Mouse (Mus musculus) bone marrow, adult 2 months (tissue): ENCODE results near the gene Asphd2. TPM values are rescaled to one million over a fixed set of nuclear protein-coding genes. Genes with fewer than 3 reads are reported as not detected.
"Not testable (repeated sequence)": the region's sequence is repeated elsewhere in the genome, so short reads cannot be mapped to it uniquely, and the experiment has no call there.

Source experiments
- H3K27ac ChIP-seq: fragments of 200-500 bp; 2 replicates; pipeline ENCODE4 v1.5.1; 2012; ENCODE audit warnings: low read depth, mild to moderate bottlenecking, control low read depth, inconsistent platforms, low read length; ENCODE audit not compliant: control insufficient read depth, poor library complexity, insufficient read depth
- H3K4me1 ChIP-seq: fragments of 200-500 bp; 2 replicates; pipeline ENCODE4 v1.6.1; 2011; ENCODE audit warnings: low read length; ENCODE audit not compliant: control insufficient read depth, insufficient read depth
- H3K4me3 ChIP-seq: fragments of 200-500 bp; replicated peaks from 2 replicates; pipeline ENCODE3; 2011; ENCODE audit warnings: mild to moderate bottlenecking, low read depth, low read length, control low read depth; ENCODE audit not compliant: control insufficient read depth
- CTCF ChIP-seq: fragments of 200-500 bp; IDR thresholded peaks from 2 replicates; pipeline ENCODE4 v1.5.1; 2011; ENCODE audit warnings: low read length, control low read depth; ENCODE audit not compliant: control insufficient read depth, insufficient read depth
- POLR2A ChIP-seq: fragments of 200-500 bp; IDR thresholded peaks from 2 replicates; pipeline ENCODE4 v1.6.1; 2011; ENCODE audit warnings: low read depth, mild to moderate bottlenecking, control low read depth, low read length, borderline replicate concordance; ENCODE audit not compliant: control insufficient read depth
- WGBS: fragments of 180-500 bp; shearing (Covaris S2); methylation state at CpG from one replicate; pipeline ENCODE4 v1.1.7; 2018; 5-methylcytosine and 5-hydroxymethylcytosine counted together
- polyA plus RNA-seq: library from polyadenylated mRNA; stranded (reverse); fragments of >200 nt; gene quantifications from 2 replicates; pipeline ENCODE4 v1.2.4, GENCODE M21; 2011; ENCODE audit warnings: low replicate concordance; ENCODE audit not compliant: missing spikeins, insufficient read depth, insufficient read length

Asphd2 gene
- polyA plus RNA-seq, 1 experiment, result not detected

- 60% methylated on average over 4 of the region's 4 CpGs for WGBS
- Histone ChIP-seq H3K4me1 (no peaks in the 10 kb centered on the region), H3K27ac (no peak overlapping the region), H3K4me3 (no peak overlapping the region)
- TF ChIP-seq CTCF (no peak), POLR2A (no peak)
Observed at GRCm38 (mm10) chr5:112418023-112418422, 23.4 kb upstream of the Asphd2 start.

GRCm38 (mm10) chr5:112416673-112417072, 22.0 kb upstream of the Asphd2 start:
- no peak for TF ChIP-seq POLR2A
- no peak for TF ChIP-seq CTCF
- Histone ChIP-seq H3K4me1 (no peaks in the 10 kb centered on the region), H3K27ac (no peak overlapping the region), H3K4me3 (no peak overlapping the region)
- 72% methylated on average over 5 of the region's 5 CpGs for WGBS

GRCm38 (mm10) chr5:112412781-112413180, 18.1 kb upstream of the Asphd2 start:
- H3K4me1 ChIP-seq, H3K27ac ChIP-seq, H3K4me3 ChIP-seq: not testable (repeated sequence)
- 70% methylated on average over 4 of the region's 4 CpGs for WGBS

- H3K27ac ChIP-seq, result no peak overlapping the region
- H3K4me3 ChIP-seq, result no peak overlapping the region
- H3K4me1 ChIP-seq, result no peaks in the 10 kb centered on the region
- 21% methylated on average over 19 of the region's 19 CpGs for WGBS
- TF ChIP-seq CTCF (no peak), POLR2A (no peak)
Observed at GRCm38 (mm10) chr5:112411514-112412335, 17.1 kb upstream of the Asphd2 start.

- WGBS, result 46% methylated on average over 11 of the region's 11 CpGs
- TF ChIP-seq POLR2A, result no peak
- H3K4me3 ChIP-seq, result no peak overlapping the region
- H3K27ac ChIP-seq, result no peak overlapping the region
- H3K4me1 ChIP-seq, result no peaks in the 10 kb centered on the region
Observed at GRCm38 (mm10) chr5:112411072-112411471, 16.4 kb upstream of the Asphd2 start.

- 60% methylated on average over 5 of the region's 5 CpGs for WGBS
- no peak for TF ChIP-seq POLR2A
- TF ChIP-seq CTCF, result no peak
Observed at GRCm38 (mm10) chr5:112409274-112409673, 14.6 kb upstream of the Asphd2 start.

GRCm38 (mm10) chr5:112406017-112406416, 11.4 kb upstream of the Asphd2 start:
- TF ChIP-seq POLR2A, result no peak
- no peak for TF ChIP-seq CTCF
- Histone ChIP-seq H3K4me1 (no peaks in the 10 kb centered on the region; the same call in 1 of the 2 replicates), H3K4me3 (no peak overlapping the region), H3K27ac (no peak overlapping the region)
- 34% methylated on average over 3 of the region's 3 CpGs for WGBS

More at GRCm38 (mm10) chr5:112409274-112409673, 14.6 kb upstream of the Asphd2 start:
- Histone ChIP-seq H3K27ac (no peak overlapping the region), H3K4me3 (no peak overlapping the region), H3K4me1 (no peaks in the 10 kb centered on the region)

- 71% methylated on average over 3 of the region's 3 CpGs for WGBS
- Histone ChIP-seq H3K4me3 (no peak overlapping the region), H3K4me1 (no peaks in the 10 kb centered on the region; the same call in 1 of the 2 replicates), H3K27ac (no peak overlapping the region)
- TF ChIP-seq CTCF (no peak), POLR2A (no peak)
Observed at GRCm38 (mm10) chr5:112402437-112402836, 7.8 kb upstream of the Asphd2 start.

GRCm38 (mm10) chr5:112399284-112399683, 4.6 kb upstream of the Asphd2 start:
- WGBS, result 76% methylated on average over 10 of the region's 10 CpGs
- no peak for TF ChIP-seq POLR2A
- no peak for TF ChIP-seq CTCF

More at GRCm38 (mm10) chr5:112399284-112399683, 4.6 kb upstream of the Asphd2 start:
- H3K4me3 ChIP-seq, result no peak overlapping the region
- H3K27ac ChIP-seq, result no peak overlapping the region
- no peaks in the 10 kb centered on the region; the same call in 1 of the 2 replicates for H3K4me1 ChIP-seq
